Mouse (Mus musculus) B cell, adult 2 months (primary cell): Measurements from ENCODE around the gene Eya4.

Source experiments
- DNase-seq, 2 experiments: peaks; one replicate each; pipeline ENCODE4 v3.0.0; 2022

The Eya4 gene

DNA sequence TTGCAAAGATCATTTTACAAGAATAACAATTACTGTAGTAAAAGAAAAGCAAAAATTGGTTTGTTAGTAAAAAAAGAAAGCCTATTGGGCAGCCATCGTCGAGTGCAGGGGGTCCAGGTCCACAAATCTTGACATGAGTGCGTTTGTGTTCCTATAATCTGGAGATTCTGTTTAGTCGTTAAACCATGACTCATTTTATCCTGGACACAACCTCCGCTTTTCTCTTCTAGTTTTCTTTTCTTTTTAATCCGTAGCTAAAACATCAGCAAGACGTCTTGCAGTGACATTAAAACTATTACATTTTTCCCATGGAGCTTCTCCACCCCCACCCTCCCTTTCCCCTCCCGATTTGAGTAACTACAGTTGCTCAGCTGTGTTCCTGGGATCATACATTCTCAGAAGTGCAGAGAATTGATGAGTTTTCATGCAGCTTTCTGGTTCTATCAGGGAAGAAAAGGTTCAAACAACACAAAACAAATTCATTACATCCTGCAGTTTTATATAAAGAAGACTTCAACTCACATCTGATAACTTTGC is 297.1 kb downstream of the Eya4 start:
- DNase-seq = no peak
